Mouse (Mus musculus) E14TG2a.4 (cell line): ENCODE results near the gene Lrrc57.

Source experiments
- CTCF ChIP-seq: conservative IDR thresholded peaks from 2 replicates; pipeline ENCODE4 v1.5.1; 2014; ENCODE audit warnings: low read length
- POU5F1 ChIP-seq: IDR thresholded peaks from 2 replicates; pipeline ENCODE4 v1.6.1; 2014; ENCODE audit warnings: low read length, borderline replicate concordance

- no peak for TF ChIP-seq CTCF
- TF ChIP-seq POU5F1: no peak
Measured at GRCm38 (mm10) chr2:120556868-120557267, 52.5 kb downstream of the Lrrc57 start.
